Mouse (Mus musculus) spleen, postnatal 36 days (tissue): ENCODE results near the gene Celf2.

ENCODE experiments used
- DNase-seq, 2 experiments: peaks; one replicate each; pipeline ENCODE4 v3.0.0; 2022; ENCODE audit warnings: low spot score in 2 of 2, mixed read lengths in 1 of 2

The Celf2 gene

DNA sequence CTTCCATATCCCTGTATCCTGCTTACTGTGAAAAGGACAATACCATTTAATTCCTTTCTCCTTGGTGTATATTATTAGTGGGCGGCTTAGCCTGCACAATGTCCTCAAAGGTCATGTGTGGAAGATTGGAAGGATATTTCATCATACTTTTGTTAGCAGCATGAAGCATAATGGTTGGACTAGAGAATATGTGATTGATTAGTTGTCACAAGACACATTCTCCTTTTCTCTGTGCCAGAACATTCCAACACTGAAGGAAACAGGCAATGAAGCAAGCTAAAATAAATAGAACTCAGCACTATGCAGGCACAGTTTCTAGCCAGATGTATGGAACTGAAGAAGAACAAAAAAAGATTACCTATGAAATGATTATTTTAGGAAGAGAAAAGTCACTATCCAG is 482.6 kb downstream of the Celf2 start:
- DNase-seq = no peak

DNA sequence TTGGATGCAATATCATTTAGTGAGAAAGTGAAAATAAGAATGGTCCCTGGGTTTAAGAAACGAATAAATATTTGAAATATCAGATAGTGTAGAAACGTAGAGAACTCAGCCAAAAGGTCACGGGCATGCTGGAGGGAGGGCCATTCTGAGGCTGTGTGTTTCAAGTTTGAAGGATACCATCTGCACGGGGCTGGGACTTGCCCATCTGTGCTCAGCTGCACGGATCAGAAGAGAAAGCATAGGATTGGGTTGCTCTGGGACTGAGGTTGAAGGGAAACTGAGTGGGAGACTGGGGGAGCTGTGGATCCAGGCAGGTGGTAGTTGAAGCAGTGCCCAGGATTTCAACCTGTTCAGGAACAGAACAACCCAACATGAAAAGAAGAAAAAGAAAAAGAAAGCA is 483.8 kb downstream of the Celf2 start:
- no peak for DNase-seq

DNA sequence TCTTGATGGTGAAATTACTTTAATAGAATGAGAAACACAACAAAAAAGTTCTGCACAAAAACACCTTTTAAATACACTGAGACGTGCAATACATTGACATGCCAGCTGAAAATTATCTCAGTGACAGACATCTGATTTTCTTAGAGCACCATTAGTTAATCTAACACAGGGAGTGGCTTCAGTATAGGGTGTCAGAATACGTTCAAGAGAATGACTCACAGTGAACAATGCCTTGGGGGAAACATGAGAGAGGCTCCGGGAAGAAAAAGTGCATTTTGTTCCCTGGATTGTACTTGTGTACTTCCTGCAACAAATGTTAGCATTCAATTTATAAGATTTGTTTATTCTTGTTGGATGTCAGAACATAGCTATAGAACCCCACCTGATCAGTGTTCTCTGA is 487.2 kb downstream of the Celf2 start:
- DNase-seq = no peak

DNA sequence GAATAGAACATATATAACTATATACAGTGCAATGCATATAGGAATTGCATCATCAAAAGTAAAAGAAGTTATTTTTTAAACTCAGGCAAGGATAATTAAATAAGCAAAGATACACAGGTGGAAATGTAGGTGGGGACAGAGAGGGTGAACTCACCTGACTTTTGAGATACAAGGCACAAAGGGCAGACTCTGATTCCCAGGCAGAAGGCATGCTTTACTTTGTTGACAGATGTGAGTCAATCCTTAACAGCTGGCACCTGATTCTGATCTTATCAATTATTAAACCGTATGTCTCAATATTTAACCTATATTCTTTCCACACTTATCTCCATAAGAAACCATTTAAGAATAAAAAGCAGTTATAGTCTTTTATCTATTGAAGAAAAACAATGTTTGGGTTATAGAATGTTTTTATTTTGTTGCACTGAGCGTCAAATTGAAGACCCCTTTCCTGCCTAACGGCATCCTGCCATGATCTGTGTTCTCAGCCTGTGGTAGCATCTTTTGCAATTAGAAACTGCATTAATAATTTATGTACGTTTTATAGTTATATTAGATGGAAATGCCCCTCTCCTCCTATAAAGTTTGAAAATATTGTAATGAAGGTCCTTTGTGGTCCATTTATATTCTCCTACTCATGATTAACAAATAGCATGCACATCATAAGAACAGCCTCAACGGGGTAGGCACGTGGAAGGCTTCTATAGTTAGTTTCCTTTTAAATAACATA is 491.8 kb downstream of the Celf2 start:
- no peak for DNase-seq

DNA sequence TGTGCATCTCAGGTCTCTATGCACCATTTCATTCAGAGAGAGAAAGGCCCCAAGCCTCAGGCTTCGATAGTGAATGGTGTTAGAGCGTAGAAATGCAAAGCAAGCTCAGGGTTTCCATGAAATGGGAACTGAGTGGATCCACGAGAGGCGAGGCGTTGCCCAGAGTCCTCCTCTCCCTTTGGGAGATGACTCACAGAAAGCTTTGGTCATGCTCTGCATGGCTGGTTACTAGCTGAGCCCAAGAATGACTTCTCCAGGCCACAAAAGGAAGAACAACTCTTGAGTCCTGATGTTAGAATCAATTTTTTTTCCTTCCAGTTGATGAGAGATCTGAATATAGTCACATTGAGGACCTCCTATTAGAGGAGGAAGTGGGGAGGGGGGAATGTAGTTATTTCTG is 496.2 kb downstream of the Celf2 start:
- no peak for DNase-seq

DNA sequence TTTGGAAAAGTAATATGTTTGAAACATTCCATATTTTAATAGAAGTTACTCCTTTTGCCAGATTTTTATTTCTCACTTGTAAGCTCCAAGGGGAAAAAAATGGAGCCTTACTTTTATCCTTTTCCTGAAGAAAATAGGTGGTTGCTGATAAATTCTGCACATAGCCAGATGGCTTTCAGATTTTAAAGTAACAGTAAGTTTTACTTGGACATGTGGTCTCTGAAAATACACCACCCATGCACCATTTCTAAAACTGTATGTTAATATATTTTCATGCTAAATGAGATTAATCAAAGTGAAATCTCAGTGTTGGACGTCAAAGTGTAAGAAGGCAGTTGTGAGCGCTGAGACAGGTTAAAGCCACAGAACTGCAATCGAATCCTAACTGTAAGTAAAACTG is 502.5 kb downstream of the Celf2 start:
- DNase-seq = no peak

DNA sequence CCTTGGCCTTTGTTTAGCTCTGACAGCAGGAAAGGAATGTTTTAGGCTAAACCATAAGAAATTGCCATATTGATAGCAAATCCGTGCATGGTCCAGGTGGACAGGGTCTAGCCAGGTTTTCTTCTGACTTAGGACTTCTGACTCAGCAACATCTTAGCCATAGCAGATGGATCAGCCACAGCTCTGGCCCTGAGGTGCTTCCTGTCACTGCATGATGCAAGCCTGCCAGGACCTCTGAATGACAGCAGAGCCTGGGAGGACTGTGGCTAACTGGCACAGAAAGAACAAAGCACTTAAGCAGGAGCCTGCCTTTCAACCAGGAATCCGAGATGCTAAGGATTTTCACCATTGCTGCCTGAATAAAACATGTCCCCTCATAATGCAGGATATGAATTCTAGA is 507.4 kb downstream of the Celf2 start:
- DNase-seq = no peak

DNA sequence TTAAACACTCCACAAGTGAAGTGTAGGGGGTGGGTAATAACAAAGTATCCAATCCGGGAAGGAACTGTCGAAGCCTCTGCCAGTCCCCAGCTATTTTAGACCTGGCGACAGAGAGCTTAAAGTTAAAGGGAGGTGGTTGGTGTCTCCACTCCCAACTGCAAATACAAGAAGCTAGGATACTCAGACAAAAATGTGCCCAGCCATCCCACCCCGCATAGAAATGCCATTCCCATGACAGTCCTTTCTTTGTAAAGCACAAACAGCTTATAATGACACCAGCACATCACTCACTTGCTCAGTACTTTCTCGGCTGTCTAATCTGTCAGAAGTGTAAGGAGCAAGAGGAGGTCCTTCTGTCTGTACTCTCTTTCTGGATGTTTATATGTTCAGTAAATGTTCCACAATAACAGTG is 518.3 kb downstream of the Celf2 start:
- no peak for DNase-seq

DNA sequence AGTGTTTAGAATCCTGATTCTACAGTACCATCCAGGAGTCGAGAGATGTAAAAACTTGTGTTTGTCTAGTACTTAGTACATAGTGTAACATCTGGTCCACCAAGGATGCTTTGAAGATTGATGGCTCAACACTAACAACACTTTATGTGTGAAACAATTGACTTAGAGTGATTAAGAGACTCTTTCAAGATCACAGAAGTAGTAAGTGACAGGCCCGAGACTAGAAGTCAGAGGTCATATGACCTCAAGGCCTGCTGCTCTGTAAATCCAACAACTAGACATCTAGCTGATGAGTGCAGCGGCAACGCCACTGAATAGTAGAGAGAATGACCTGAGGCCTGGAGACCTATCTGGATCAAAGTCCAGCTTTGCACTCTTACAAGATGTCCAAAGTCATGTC is 523.7 kb downstream of the Celf2 start:
- no peak for DNase-seq

DNA sequence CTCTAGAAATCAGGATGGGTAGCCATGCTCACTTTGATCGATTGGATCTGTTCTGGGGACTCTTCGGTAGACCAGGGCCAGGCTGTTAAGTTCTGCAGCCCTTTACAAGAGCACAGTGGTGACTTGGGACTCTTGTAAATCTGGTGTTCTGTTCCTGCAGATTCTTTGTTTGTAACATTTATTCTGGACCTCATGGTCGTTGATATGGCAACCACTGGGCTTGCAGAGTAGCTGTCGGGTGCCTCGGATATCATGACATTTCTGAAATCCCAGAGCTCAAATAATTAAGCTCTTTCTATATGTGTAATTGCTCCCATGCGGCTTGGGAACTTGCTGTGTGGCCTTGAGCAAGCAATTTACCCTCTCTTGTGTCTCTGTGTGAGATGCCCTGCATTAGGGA is 525.5 kb downstream of the Celf2 start:
- no peak for DNase-seq

DNA sequence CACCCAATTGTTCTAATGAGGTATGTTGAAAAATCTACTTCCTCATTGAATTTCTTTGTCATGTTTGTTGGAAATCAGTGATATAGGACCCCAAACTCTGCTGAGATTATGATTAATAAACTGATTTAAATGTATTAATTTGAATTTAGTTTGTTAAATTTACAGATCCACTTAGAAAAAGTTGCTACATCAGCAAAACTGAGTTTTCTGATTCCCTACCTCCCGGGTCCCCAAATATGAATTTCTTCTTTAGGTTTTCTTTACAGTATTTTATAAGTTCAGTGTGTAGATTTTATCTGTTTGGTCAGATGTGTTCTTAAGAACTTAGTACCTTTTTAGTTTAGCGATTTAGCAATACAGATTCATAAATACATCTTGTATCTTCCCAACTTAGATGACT is 533.1 kb downstream of the Celf2 start:
- no peak for DNase-seq

DNA sequence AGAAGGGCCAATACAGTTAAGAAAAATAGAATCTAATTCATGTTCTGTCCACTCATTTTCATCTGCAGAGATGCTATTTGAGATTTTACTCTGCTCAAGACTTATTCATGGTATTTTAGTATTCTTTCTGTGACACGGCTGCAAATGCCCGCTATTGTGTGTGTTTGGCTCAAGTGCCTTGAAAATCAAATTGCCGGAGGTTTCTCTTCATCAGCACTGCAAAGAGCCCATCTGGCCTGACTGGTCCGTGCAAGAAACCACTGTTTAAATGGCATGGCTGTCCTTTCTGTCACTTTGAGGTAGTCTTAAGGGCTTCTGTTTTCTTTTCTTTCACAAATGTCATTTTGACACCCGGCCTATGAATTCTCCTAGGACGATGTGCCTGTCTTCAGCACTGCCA is 540.1 kb downstream of the Celf2 start:
- no peak for DNase-seq

DNA sequence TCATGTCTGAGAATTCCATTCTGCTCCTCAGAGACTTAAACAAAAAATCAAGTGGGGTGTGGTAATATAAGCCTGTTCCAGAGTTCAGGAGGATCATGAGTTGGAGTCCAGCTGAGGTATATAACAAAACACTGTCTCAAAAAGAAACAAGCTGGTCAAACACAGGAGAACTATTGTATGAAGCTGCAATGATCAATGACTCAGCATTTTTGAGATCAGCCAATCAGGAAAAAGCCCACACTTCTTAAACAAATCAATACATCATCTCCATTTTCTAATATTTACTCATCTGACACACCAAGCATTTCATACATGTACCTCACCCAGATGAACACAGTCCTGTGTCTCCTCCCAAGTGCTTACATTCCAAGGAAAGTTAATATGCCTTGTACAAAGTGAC is 544.1 kb downstream of the Celf2 start:
- DNase-seq = no peak

DNA sequence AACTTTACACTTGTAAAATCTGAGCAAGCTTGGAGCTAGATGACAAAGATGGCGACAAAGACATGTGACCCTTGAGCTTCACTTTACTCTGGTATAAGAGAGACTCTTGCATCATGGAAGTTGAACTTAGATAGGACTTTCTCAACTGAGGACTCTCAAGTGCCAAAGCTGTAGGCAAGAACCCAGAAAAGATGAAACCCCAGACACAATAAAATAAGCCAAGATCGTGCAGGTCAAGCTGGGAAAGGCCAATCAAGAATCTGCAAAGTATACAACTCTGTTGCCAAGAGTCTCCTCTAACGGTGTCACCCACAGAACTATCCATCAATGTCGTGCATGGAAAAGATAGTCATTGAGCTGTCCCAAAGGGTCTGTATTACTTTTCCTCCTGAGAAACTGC is 558.7 kb downstream of the Celf2 start:
- no peak for DNase-seq

DNA sequence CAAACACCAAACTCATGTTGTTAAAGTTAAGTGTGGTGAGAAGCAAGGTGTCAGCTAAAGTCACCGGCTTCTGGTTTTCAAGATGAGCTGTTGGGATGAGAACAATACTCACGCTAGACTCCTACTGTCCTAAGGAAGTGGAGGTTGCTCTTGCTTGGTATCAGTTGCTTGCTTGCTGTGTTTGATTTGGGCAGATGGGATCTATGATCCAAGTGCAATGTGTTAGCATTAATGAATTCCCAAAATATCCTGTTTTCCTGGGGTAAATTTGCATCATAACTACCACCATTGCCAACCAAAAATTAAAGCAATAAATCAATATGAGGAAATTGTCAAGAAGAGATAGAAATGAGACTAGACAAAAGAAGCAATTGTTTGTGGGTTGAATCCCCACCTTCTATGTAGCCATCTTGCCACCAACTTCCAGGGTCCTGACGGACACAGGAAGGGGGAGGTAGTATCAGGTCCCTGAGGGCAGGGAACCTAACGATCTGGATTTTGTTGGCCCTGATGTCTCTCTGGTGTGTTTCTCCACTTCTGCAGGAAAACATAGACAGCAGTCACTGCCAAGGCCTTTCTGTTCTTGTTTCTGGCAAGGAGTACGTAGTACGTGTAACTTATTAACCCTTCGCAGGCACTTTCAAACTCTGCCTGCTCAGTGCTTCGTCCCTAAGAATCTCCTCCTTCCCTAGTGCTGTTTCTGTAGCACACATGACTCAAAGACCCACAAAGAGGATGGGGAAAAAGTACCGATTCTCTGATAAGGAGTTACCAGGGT is 563.5 kb downstream of the Celf2 start:
- no peak for DNase-seq

DNA sequence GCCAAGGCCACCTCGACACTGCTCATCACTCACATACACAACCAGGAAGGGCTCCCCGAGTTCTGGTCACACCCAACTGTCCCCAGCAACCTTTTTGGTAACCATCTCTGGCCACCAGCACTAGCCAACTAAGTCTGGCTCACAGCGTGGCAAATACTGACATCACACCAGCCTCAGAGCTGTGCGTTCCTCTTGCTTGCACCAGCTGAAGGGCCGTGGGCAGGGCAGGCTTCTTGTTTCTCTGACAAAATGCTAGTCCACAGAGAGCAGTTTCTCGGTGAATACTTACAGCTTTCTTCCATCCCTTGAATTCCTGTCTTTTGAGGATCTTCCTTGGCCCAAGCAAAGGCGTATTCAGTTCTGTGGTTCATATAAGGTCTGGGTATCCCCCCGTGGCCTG is 565.7 kb downstream of the Celf2 start:
- no peak for DNase-seq

DNA sequence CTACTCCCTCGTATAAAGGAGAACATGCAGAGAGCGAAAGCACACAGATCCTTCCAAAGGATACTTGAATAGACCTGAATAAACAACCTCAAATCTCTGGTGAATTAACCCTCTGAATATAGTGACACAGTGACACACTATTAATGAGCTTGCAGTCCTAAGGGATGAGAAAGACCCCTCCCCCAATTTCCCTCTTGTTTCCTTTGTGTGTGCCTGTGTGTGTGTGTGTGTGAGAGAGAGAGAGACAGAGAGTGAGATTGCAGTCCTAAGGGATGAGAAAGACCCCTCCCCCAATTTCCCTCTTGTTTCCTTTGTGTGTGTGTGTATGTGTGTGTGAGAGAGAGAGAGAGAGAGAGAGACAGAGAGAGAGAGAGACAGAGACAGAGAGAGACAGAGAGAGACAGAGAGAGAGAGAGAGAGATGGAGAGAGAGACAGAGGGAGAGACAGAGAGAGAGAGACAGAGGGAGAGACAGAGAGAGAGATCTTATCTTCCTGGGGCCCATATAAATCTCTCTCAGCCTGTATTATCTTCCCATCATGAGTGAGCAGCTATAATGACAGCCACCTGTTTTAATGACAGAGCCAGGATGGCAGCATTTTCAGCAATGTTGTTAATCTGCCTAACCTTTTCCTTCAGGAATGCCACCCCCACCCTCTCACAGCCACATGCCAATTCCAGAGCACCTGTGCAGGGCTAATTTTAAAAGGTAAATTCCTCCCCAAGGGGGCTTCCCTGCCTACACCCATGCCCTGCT is 566.5 kb downstream of the Celf2 start:
- DNase-seq = no peak

DNA sequence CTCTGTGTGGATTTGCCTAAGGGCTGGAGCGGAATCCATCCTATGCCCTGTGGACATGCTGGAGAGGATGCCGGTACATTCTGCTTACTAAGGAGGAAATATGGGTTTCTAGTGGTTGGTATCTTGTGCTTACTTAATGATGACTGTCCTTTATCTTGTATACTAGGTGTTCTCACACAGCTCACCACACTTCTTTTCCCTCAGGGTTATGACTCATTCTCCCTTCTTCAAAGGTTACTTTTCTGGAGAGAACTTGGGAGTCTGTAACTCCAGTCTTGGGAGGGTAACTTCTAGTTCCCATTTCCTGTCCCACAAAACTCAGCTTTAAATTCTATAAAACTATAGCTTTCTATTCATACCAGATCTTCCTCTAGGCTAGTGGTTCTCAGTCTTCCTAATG is 570.2 kb downstream of the Celf2 start:
- no peak for DNase-seq

DNA sequence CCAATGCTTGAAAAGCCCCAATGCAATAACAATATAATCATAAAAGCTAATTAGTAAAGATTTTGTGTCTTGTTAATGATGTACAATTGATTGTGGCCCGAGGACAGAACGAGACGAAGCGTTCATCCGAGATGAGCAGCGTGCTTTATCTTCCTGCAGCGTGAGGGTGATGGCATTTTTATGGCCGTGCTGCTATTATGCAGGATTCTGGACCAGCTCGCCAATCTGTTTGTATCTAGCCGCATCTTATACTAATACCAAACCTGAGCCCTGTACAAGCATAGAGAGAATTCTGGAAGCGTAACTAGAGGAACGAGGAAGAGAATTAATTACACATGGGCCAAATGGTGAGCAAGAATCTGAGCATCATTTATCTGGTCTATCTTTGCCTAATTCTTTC is 576.2 kb downstream of the Celf2 start:
- no peak for DNase-seq

DNA sequence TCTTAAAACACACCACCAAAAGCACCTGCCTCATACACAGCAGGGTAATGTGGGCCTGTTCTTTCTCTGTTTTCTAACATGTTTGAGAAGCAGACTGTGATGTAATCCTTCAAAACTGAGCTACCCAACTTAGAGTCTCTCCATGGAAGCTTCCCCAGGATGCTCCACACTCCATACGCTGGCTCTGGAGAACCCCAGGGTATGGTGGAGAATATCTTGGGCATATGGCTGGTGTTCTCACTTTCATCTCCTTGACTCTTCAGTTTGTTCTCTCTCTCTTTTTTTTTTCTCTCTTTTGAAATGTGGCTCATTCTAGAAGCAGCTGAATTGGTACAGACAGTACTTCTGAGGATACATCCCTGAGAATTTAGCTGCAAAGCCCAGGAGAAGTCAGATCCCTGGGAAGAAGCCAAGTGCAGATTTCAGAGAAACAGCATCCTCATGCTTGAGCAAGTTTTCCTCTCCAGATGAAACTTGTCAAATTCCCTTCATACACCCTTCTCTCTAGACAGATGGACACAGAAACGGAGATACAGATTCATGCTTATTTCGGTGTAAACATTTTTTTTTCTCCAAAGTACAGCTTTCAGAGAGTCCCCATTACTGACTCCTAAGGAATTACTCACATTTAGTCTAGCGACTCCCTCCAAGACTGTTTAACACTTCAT is 581.5 kb downstream of the Celf2 start:
- DNase-seq = no peak

DNA sequence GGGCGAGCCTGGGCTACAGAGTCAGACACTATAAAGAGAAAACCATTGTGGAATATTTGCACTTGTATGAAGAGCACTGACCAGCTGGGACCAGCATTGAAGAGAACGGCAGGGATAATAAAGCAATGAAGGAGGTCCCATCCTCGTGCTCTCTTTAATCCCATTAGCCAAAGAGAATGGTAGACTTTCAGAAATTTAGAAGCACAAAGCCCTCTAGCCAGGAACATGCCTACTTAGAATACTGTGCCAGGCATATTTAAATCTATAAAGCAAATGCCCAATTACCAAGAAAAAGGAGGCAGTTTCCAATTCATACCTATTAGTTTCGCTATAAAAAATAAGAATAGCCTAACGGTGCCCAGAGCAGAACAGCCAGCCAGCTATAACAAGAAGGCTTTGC is 583.9 kb downstream of the Celf2 start:
- no peak for DNase-seq

DNA sequence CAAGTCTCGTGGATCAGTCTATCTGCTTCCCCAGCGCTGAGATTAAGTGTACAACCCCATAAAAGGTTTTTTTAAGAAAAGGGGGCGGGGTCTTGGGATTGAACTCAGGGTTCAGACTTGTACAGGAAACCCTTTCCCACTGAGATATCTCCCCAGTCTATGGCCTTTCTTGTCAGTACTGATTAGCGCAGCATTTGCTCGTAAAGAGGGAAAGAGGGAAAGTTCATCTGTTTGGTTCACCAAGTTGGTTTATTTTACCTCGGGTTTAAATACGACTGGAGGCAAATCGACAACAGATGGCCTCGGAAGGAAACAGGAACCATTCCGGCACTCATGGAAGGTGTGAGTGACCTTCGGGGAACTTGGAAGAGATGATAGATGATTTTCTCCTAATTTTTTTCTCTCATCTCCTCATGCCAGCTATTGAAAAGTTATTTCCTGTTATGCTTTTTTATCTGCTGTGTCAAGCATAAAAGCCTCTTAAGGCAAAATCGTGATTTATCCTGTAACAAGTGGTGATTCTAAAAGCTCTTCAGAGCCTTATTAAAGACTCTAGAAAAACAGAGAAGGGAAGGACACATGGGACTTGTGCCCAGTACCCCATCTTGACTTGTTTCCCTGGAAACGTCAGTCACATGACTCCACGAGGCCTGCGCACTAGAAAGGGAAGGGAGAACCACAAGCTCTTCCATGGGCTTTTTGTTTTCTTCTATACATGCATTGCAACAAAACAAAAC is 585.5 kb downstream of the Celf2 start:
- no peak for DNase-seq
